Mouse (Mus musculus) MEL (cell line): ENCODE data around the gene Paqr5. TPM values are rescaled to one million over a fixed set of nuclear protein-coding genes. Genes with fewer than 3 reads are reported as not detected.
A peak's percentile ranks its signal among the peaks of the same experiment; 100 is the strongest.

Experiments
- DNase-seq: peaks from one replicate; pipeline ENCODE4 v3.0.0; 2011; ENCODE audit warnings: low read depth, low spot score
- H3K27ac ChIP-seq: 2 replicates; pipeline ENCODE4 v1.5.1; 2012; ENCODE audit warnings: low read depth, mild to moderate bottlenecking, control low read depth, low read length, moderate library complexity; ENCODE audit not compliant: control insufficient read depth
- H3K27me3 ChIP-seq, 2 experiments: fragments of 150-350 bp in 1 of 2; sonication (generic) in 1 of 2; 2 replicates each; pipeline ENCODE4 v1.6.1; 2012; ENCODE audit warnings: low read length in 2 of 2, mild to moderate bottlenecking in 2 of 2, improper control_type of control experiment in 1 of 2, moderate library complexity in 1 of 2; ENCODE audit not compliant: insufficient read depth in 2 of 2, control insufficient read depth in 1 of 2
- H3K36me3 ChIP-seq, 2 experiments: 2 replicates each; pipeline ENCODE4 v1.6.1; 2012 to 2014; ENCODE audit warnings: low read length in 2 of 2, improper control_type of control experiment in 1 of 2, inconsistent platforms in 1 of 2, mild to moderate bottlenecking in 1 of 2; ENCODE audit not compliant: insufficient read depth in 2 of 2, control insufficient read depth in 1 of 2
- H3K4me1 ChIP-seq, 2 experiments: fragments of 150-350 bp in 1 of 2; sonication (generic) in 1 of 2; 2 replicates each; pipeline ENCODE4 v1.6.1; 2012; ENCODE audit warnings: low read length in 2 of 2, improper control_type of control experiment in 1 of 2, mild to moderate bottlenecking in 1 of 2; ENCODE audit not compliant: insufficient read depth in 2 of 2, control insufficient read depth in 1 of 2
- H3K4me3 ChIP-seq, 2 experiments: fragments of 150-350 bp in 1 of 2; sonication (generic) in 1 of 2; 2 replicates each; pipeline ENCODE4 v1.5.1; 2012; ENCODE audit warnings: low read depth in 2 of 2, low read length in 2 of 2, mild to moderate bottlenecking in 2 of 2, moderate library complexity in 2 of 2, control low read depth in 1 of 2, improper control_type of control experiment in 1 of 2; ENCODE audit not compliant: control insufficient read depth in 1 of 2, insufficient read depth in 1 of 2
- H3K79me2 ChIP-seq: 2 replicates; pipeline ENCODE4 v1.6.1; 2012; ENCODE audit warnings: mild to moderate bottlenecking, low read length, moderate library complexity; ENCODE audit not compliant: control insufficient read depth, poor library complexity, insufficient read depth
- H3K9ac ChIP-seq: 2 replicates; pipeline ENCODE4 v1.6.1; 2012; ENCODE audit warnings: low read depth, mild to moderate bottlenecking, control low read depth, low read length, moderate library complexity; ENCODE audit not compliant: control insufficient read depth, poor library complexity, severe bottlenecking
- H3K9me3 ChIP-seq: fragments of 150-350 bp; sonication (generic); replicated peaks from 2 replicates; pipeline ENCODE4 v1.6.1; 2012; ENCODE audit warnings: mild to moderate bottlenecking, low read length, improper control_type of control experiment, moderate library complexity; ENCODE audit not compliant: insufficient read depth
- BHLHE40 ChIP-seq: IDR thresholded peaks from 2 replicates; pipeline ENCODE4 v1.6.1; 2012; ENCODE audit warnings: low read depth, mild to moderate bottlenecking, inconsistent platforms, low read length, improper control_type of control experiment, borderline replicate concordance
- CHD1 ChIP-seq: IDR thresholded peaks from 2 replicates; pipeline ENCODE4 v1.6.1; 2012; ENCODE audit warnings: low read depth, mild to moderate bottlenecking, inconsistent platforms, low read length, improper control_type of control experiment
- CTCF ChIP-seq, 3 experiments: IDR thresholded peaks in 2 of 3; conservative IDR thresholded peaks in 1 of 3; 2 replicates each; pipeline ENCODE4 v1.5.1; 2011 to 2012; ENCODE audit warnings: low read length in 3 of 3, low read depth in 2 of 3, mild to moderate bottlenecking in 2 of 3, improper control_type of control experiment in 1 of 3, inconsistent platforms in 1 of 3, mixed read lengths in 1 of 3, moderate library complexity in 1 of 3; ENCODE audit not compliant: control insufficient read depth in 1 of 3, insufficient read depth in 1 of 3, poor library complexity in 1 of 3, severe bottlenecking in 1 of 3
- E2F4 ChIP-seq: IDR thresholded peaks from 2 replicates; pipeline ENCODE4 v1.6.1; 2011; ENCODE audit warnings: low read depth, low read length, improper control_type of control experiment, borderline replicate concordance
- EP300 ChIP-seq, 2 experiments: IDR thresholded peaks; 2 replicates each; pipeline ENCODE4 v1.6.1; 2011; ENCODE audit warnings: improper control_type of control experiment in 2 of 2, low read length in 2 of 2, low read depth in 1 of 2, mild to moderate bottlenecking in 1 of 2
- ETS1 ChIP-seq: IDR thresholded peaks from 2 replicates; pipeline ENCODE4 v1.6.1; 2012; ENCODE audit warnings: low read depth, mild to moderate bottlenecking, inconsistent platforms, low read length, improper control_type of control experiment, moderate library complexity
- HCFC1 ChIP-seq: IDR thresholded peaks from 2 replicates; pipeline ENCODE4 v1.6.1; 2012; ENCODE audit warnings: low read depth, mild to moderate bottlenecking, inconsistent platforms, low read length, improper control_type of control experiment, moderate library complexity
- MAFK ChIP-seq: IDR thresholded peaks from 2 replicates; pipeline ENCODE4 v1.6.1; 2011; ENCODE audit warnings: low read depth, mild to moderate bottlenecking, low read length, improper control_type of control experiment, borderline replicate concordance
- MAX ChIP-seq: IDR thresholded peaks from 2 replicates; pipeline ENCODE4 v1.6.1; 2011; ENCODE audit warnings: low read length, improper control_type of control experiment
- MAZ ChIP-seq: IDR thresholded peaks from 2 replicates; pipeline ENCODE4 v1.6.1; 2012; ENCODE audit warnings: low read depth, mild to moderate bottlenecking, inconsistent platforms, low read length, improper control_type of control experiment
- MXI1 ChIP-seq: IDR thresholded peaks from 2 replicates; pipeline ENCODE4 v1.6.1; 2011; ENCODE audit warnings: mild to moderate bottlenecking, low read depth, low read length, improper control_type of control experiment
- NELFE ChIP-seq: IDR thresholded peaks from 2 replicates; pipeline ENCODE4 v1.6.1; 2011; ENCODE audit warnings: low read depth, low read length, improper control_type of control experiment
- NRF1 ChIP-seq: IDR thresholded peaks from 2 replicates; pipeline ENCODE4 v1.6.1; 2014; ENCODE audit warnings: low read depth, mild to moderate bottlenecking, inconsistent platforms, low read length, improper control_type of control experiment, moderate library complexity; ENCODE audit not compliant: poor library complexity, insufficient read depth, severe bottlenecking
- POLR2A ChIP-seq, 2 experiments: IDR thresholded peaks; 2 replicates each; pipeline ENCODE4 v1.6.1; 2011 to 2012; ENCODE audit warnings: low read length in 2 of 2, mild to moderate bottlenecking in 2 of 2, control low read depth in 1 of 2, improper control_type of control experiment in 1 of 2, low read depth in 1 of 2, moderate library complexity in 1 of 2; ENCODE audit not compliant: control insufficient read depth in 1 of 2, insufficient read depth in 1 of 2, poor library complexity in 1 of 2
- POLR2AphosphoS2 ChIP-seq: IDR thresholded peaks from 2 replicates; pipeline ENCODE4 v1.6.1; 2011; ENCODE audit warnings: low read length, improper control_type of control experiment
- RCOR1 ChIP-seq: IDR thresholded peaks from 2 replicates; pipeline ENCODE4 v1.6.1; 2012; ENCODE audit warnings: low read depth, mild to moderate bottlenecking, inconsistent platforms, low read length, improper control_type of control experiment
- TAL1 ChIP-seq: IDR thresholded peaks from 2 replicates; pipeline ENCODE4 v1.6.1; 2012; ENCODE audit warnings: mild to moderate bottlenecking, inconsistent platforms, low read length, moderate library complexity, mixed read lengths
- USF1 ChIP-seq: IDR thresholded peaks from 2 replicates; pipeline ENCODE4 v1.6.1; 2014; ENCODE audit warnings: low read depth, mild to moderate bottlenecking, inconsistent platforms, low read length, improper control_type of control experiment, moderate library complexity
- ZC3H11A ChIP-seq: IDR thresholded peaks from 2 replicates; pipeline ENCODE4 v1.6.1; 2012; ENCODE audit warnings: low read depth, mild to moderate bottlenecking, inconsistent platforms, low read length, improper control_type of control experiment
- ZMIZ1 ChIP-seq: IDR thresholded peaks from 2 replicates; pipeline ENCODE4 v1.6.1; 2012; ENCODE audit warnings: low read depth, mild to moderate bottlenecking, inconsistent platforms, low read length, improper control_type of control experiment, moderate library complexity
- polyA plus RNA-seq, 2 experiments: library from polyadenylated mRNA; stranded (reverse) in 1 of 2; unstranded in 1 of 2; fragments of >175 nt in 1 of 2; fragments of >200 nt in 1 of 2; gene quantifications; 2 replicates each; pipeline versions ENCODE4 v1.2.1 to v1.2.4; 2012; ENCODE audit warnings: low replicate concordance in 2 of 2, low read depth in 1 of 2; ENCODE audit not compliant: insufficient read length in 2 of 2, insufficient read depth in 1 of 2, missing spikeins in 1 of 2
- total RNA-seq: library from RNA; depleted of rRNA; stranded (reverse); fragments of 300-350 nt; gene quantifications from 2 replicates; pipeline ENCODE4 v1.2.3, GENCODE M21; 2012

Paqr5 gene
- total and polyA plus RNA-seq, 3 experiments, result 0.04 TPM; not detected in 2

GRCm38 (mm10) chr9:61961181-61961580, 65.5 kb downstream of the Paqr5 start:
- no peak overlapping the region for H3K27ac ChIP-seq
- H3K4me1 ChIP-seq, result peaks cover 0 to 7% of the 10 kb centered on the region in 2 experiments; a peak in 1 of 4 replicates
- H3K4me3 ChIP-seq, result no peak overlapping the region

DNA sequence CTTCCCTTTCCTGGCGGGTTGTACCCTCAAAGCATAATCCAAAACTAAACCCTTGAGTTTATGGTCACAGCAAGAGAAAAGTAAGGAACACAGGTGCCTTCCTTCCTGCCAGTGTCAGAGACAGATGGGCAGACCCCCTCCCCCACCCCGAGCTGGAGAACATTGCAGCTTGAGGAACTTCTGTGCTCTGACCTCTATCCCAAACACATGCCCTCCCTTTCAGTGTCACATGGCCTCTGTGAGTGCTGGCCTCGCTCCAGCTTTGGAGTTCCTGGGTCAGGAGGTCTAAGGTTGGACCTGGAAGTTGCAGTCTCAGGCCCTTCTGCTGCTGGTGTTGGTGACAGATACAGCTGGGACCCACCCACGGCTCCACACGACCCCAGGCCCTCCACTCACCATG, 65.9 kb downstream of the Paqr5 start:
- H3K4me3 ChIP-seq, result no peak overlapping the region
- H3K79me2 ChIP-seq, result no peaks in the 10 kb centered on the region
- H3K9me3 ChIP-seq, result no peaks in the 10 kb centered on the region
- H3K4me1 ChIP-seq, result peaks cover 0 to 7% of the 10 kb centered on the region in 2 experiments; a peak in 1 of 4 replicates
- no peak overlapping the region for H3K9ac ChIP-seq
- H3K36me3 ChIP-seq, result no peaks in the 10 kb centered on the region
- H3K27ac ChIP-seq, result no peak overlapping the region
- H3K27me3 ChIP-seq, result no peaks in the 10 kb centered on the region
- TF ChIP-seq RCOR1 (no peak), ZC3H11A (no peak), POLR2A (IDR thresholded peaks at IDR 0.05; ENCODE audit: control insufficient read depth in 1 of 2, insufficient read depth in 1 of 2, low read depth in 1 of 2, low read length in 2 of 2, poor library complexity in 1 of 2) (no peak), USF1 (peak; percentile 52; the same call in 1 of the 2 replicates), MAX (0 out of 2 replicates have a peak, but pooled peaks have one; percentile 16), ZMIZ1 (no peak)
- no peak for DNase-seq

More at GRCm38 (mm10) chr9:61961181-61961580, 65.5 kb downstream of the Paqr5 start:
- DNase-seq, result no peak
- Histone ChIP-seq H3K9ac (no peak overlapping the region), H3K27me3 (no peaks in the 10 kb centered on the region), H3K79me2 (no peaks in the 10 kb centered on the region), H3K36me3 (no peaks in the 10 kb centered on the region), H3K9me3 (no peaks in the 10 kb centered on the region)
- TF ChIP-seq EP300 (IDR thresholded peaks at IDR 0.05; ENCODE audit: low read depth in 1 of 2, low read length in 2 of 2) (no peak), TAL1 (no peak), POLR2AphosphoS2 (no peak), NRF1 (no peak), MAZ (no peak), BHLHE40 (no peak), ZMIZ1 (no peak), E2F4 (no peak), HCFC1 (no peak), CHD1 (no peak), MAFK (no peak), MXI1 (no peak), ETS1 (no peak), MAX (no peak), CTCF (IDR thresholded peaks at IDR 0.05 in 2 of 3, conservative IDR thresholded peaks at IDR 0.05 in 1 of 3; ENCODE audit: control insufficient read depth in 1 of 3, insufficient read depth in 1 of 3, low read depth in 2 of 3, low read length in 3 of 3, poor library complexity in 1 of 3, severe bottlenecking in 1 of 3) (no peak), NELFE (no peak), RCOR1 (no peak)
